Mouse (Mus musculus) hindbrain, postnatal 0 days (tissue): ENCODE data around the gene Ptms. TPM values are rescaled to one million over a fixed set of nuclear protein-coding genes. Genes with fewer than 3 reads are reported as not detected.

Source experiments
- ATAC-seq: fragments of 200-750 bp; cut with Nextera tagmentation; 2 replicates; pipeline ENCODE4 v1.8.0; 2017; ENCODE audit warnings: mild to moderate bottlenecking, moderate TSS enrichment, moderate library complexity
- DNase-seq: peaks from one replicate; pipeline ENCODE4 v3.0.0-alpha.2; 2015; ENCODE audit warnings: low spot score
- H3K27ac ChIP-seq: fragments of 300-500 bp; sonication (generic); 2 replicates; pipeline ENCODE4 v1.5.1; 2014; ENCODE audit warnings: mild to moderate bottlenecking
- H3K27me3 ChIP-seq: fragments of 300-500 bp; sonication (generic); 2 replicates; pipeline ENCODE4 v1.6.1; 2014; ENCODE audit warnings: low read length, mixed read lengths; ENCODE audit not compliant: insufficient read depth
- H3K36me3 ChIP-seq: fragments of 300-500 bp; sonication (generic); 2 replicates; pipeline ENCODE4 v1.6.1; 2014; ENCODE audit warnings: low read length, mixed read lengths; ENCODE audit not compliant: insufficient read depth
- H3K4me1 ChIP-seq: fragments of 300-500 bp; sonication (generic); 2 replicates; pipeline ENCODE4 v1.6.1; 2014; ENCODE audit warnings: antibody characterized with exemption, low read length, mixed read lengths; ENCODE audit not compliant: insufficient read depth
- H3K4me2 ChIP-seq: fragments of 300-500 bp; sonication (generic); 2 replicates; pipeline ENCODE4 v1.6.1; 2014; ENCODE audit warnings: low read depth, mild to moderate bottlenecking, low read length, moderate library complexity, mixed read lengths
- H3K4me3 ChIP-seq: fragments of 300-500 bp; sonication (generic); 2 replicates; pipeline ENCODE4 v1.5.1; 2014; ENCODE audit warnings: low read length
- H3K9ac ChIP-seq: fragments of 300-500 bp; sonication (generic); replicated peaks from 2 replicates; pipeline ENCODE4 v1.6.1; 2014; ENCODE audit warnings: mild to moderate bottlenecking, low read length, moderate library complexity, mixed read lengths
- H3K9me3 ChIP-seq: fragments of 300-500 bp; sonication (generic); 2 replicates; pipeline ENCODE4 v1.6.1; 2016; ENCODE audit warnings: low read length, mixed read lengths
- CTCF ChIP-seq: IDR thresholded peaks from 2 replicates; pipeline ENCODE4 v1.5.1; 2016; ENCODE audit warnings: antibody characterized with exemption, control low read depth, low read depth
- WGBS: fragments of 180-500 bp; shearing (Covaris S2); extraction: QIAGEN DNeasy Blood & Tissue Kit; methylation state at CpG from one replicate; pipeline ENCODE4 v1.1.7; 2014; 5-methylcytosine and 5-hydroxymethylcytosine counted together
- polyA plus RNA-seq: library from polyadenylated mRNA; unstranded; fragments of >200 nt; fragmentation: Nextera tagmentation; extraction: Ambion mirVana; gene quantifications from 2 replicates; pipeline ENCODE4 v1.2.1, GENCODE M21; 2015
- total RNA-seq: library from RNA; depleted of rRNA; stranded (reverse); fragments of >200 nt; gene quantifications from 2 replicates; pipeline ENCODE4 v1.2.3, GENCODE M21; 2014

Gene Ptms
- total and polyA plus RNA-seq, 2 experiments from 2014 or later, result 767 to 1,024 TPM

DNA sequence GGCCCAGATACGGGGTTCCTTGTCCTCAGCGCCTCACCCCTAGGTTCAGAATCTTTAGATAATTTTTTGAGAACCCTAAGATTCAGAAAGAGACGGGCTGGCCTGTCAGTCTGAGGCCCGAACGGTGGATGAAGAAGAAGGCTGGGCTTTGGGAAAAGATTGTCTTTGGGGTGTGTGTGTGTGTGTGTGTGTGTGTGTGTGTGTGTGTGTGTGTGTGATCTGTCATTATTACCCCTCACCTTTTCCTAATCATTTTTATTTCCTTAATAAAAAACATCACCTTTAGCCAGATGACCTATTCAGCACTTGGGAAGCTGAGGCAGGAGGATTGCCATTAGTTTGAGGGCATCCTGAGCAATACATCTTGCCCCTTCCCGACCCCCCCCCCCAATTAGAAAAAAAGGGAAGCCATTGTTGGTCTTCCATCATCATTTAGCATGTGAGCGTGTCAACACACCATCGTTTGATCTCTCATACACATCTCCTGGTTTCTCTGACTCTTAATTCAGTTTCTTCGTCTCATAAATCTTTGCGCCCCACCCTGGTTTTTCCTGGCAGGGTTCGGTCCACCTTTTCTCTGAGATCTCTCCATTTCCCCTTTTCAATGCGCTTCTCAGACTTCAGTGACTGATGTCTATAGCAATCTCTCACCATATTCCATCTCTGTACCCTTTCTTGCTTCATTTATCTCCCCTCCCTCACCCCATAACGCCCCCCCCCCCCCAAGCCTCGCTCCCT lies 844 bp downstream of the Ptms start:
- 12% methylated on average over 12 of the region's 14 CpGs for WGBS
- no peaks in the 10 kb centered on the region for H3K27me3 ChIP-seq
- H3K36me3 ChIP-seq, result peaks cover 4% of the 10 kb centered on the region
- peak overlapping the region; percentile 98 for H3K4me2 ChIP-seq
- H3K9ac ChIP-seq, result peak overlapping the region; percentile 100
- no peak for ATAC-seq
- no peak for DNase-seq
- H3K4me1 ChIP-seq, result peaks cover 32% of the 10 kb centered on the region
- TF ChIP-seq CTCF, result no peak
- peak overlapping the region; percentile 27 for H3K4me3 ChIP-seq
- H3K27ac ChIP-seq, result peak overlapping the region; percentile 100
- no peaks in the 10 kb centered on the region for H3K9me3 ChIP-seq

DNA sequence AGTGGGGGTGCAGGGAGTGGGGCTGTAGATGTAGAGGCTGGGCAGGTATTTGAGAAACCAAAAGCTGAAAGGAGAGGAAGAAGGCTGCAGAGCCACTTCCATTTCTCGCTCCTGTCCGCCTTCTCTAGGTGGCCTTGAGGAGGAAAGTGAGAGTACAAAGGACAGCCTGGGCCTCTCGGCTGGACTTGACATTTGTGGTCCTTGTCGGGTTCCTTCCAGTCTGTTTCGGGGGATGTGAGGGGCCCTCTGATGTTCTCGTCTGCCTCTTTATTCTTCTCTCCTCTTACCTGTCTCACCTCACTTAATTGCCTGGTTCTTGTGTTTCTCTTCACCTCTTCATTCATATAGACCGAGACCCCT lies 1.6 kb downstream of the Ptms start:
- H3K4me1 ChIP-seq, result peaks cover 32% of the 10 kb centered on the region
- WGBS, result 8% methylated on average over 7 of the region's 7 CpGs

DNA sequence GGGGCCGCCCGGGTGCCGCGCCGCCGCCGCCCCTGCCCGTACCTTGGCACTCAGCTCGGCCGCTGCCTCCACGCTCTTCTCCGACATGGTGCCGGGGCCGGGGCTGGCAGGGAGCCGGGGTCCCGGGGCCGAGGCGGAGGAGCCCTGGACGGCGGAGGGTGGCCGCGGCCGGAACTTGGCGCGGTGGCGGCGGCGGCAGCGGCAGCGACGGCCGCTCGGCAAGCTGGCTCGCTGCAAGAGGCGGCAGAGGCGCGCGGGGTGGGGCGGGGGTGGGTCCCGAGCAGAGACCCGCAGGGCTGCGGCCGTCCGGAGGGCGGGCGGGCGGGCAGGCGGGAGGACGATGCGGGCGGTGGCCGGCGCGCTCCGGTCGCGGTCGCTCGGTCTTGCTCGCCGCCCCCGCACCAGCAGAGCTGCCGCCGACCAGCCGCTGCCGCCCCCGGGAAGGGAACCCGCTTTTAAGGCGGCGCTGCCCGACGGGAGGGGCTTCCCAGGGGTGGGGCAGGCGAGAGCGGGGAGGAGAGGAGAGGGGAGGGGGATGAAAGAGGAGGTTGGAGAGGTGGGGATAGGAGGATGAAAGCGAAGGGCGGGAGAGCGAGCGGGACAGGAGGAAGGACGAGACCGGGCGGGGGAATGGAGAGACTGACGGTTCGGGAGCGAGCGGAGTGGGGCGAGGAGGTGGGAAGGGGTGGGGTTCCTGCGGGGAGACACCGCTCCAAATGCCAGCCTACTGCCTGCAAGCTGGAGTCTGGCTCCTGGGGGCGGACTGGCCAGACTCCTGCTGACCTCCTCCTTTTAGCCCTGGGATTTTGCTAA lies 2.2 kb downstream of the Ptms start:
- H3K4me2 ChIP-seq, result peak overlapping the region; percentile 98
- no peaks in the 10 kb centered on the region for H3K9me3 ChIP-seq
- H3K27ac ChIP-seq, result peak overlapping the region; percentile 100
- TF ChIP-seq CTCF, result no peak
- DNase-seq (peak; percentile 95), ATAC-seq (peak; percentile 76)
- 2% methylated on average over 42 of the region's 89 CpGs for WGBS
- peak overlapping the region; percentile 100 for H3K9ac ChIP-seq
- peaks cover 32% of the 10 kb centered on the region for H3K4me1 ChIP-seq
- no peaks in the 10 kb centered on the region for H3K27me3 ChIP-seq
- peaks cover 13% of the 10 kb centered on the region for H3K36me3 ChIP-seq
- H3K4me3 ChIP-seq, result peak overlapping the region; percentile 89

More for the DNA sequence above, 1.6 kb downstream of the Ptms start:
- 0 out of 2 replicates have a peak, but pooled peaks have one; percentile 4 for TF ChIP-seq CTCF
- Histone ChIP-seq H3K9ac (peak overlapping the region; percentile 100), H3K27me3 (no peaks in the 10 kb centered on the region), H3K4me2 (peak overlapping the region; percentile 98), H3K4me3 (peak overlapping the region; percentile 89), H3K27ac (peak overlapping the region; percentile 100), H3K9me3 (no peaks in the 10 kb centered on the region), H3K36me3 (peaks cover 11% of the 10 kb centered on the region)
- ATAC-seq (no peak), DNase-seq (no peak)

DNA sequence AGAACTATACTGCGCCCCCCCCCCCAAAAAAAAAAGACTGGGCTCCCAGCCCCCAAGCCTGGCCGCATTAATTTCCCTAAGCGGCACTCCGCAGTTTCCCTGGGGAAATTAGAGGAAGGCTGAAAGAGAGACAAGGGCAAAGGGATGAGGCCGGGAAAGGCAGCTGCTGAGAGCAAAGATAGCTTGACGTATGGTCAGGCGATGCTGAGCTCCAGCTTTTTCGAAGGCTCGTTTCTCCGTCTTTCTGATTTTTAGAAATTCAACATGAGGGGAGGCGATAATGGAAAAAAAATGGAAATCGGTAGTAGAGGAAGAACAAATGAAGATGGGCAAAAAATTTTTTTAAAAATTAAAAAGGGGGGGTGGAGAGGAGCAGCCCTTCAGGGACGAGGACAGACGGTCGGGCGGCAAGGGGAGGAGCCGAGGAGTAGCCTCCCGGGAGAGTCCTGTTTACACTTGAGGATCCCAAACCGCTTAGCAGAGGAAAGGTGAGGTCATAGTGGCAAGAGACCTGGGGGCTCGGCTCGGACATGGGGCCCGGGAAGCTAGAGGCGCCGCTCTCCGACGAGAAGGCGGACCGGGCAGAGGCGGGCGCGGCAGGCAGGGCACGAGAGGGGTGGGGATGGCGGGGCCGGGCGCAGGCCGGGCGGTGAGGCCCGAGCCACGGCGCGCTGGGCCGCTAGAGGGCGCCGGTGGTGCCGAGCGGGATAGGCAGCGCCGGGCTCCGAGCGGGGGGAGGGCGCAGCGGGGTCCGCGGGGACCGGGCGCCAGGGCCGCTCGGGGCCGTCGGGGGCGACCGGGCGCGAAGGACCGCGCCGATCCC lies 3.0 kb downstream of the Ptms start:
- DNase-seq, result peak; percentile 94
- H3K36me3 ChIP-seq, result peaks cover 13% of the 10 kb centered on the region
- ATAC-seq, result peak; percentile 56
- no peaks in the 10 kb centered on the region for H3K27me3 ChIP-seq
- peak overlapping the region; percentile 100 for H3K27ac ChIP-seq
- H3K4me3 ChIP-seq, result peak overlapping the region; percentile 89
- peaks cover 32% of the 10 kb centered on the region for H3K4me1 ChIP-seq
- peak overlapping the region; percentile 100 for H3K9ac ChIP-seq
- no peak; the same call in 1 of the 2 replicates for TF ChIP-seq CTCF
- H3K9me3 ChIP-seq, result no peaks in the 10 kb centered on the region
- WGBS, result under 1% methylated on average over 46 of the region's 67 CpGs
- peak overlapping the region; percentile 98 for H3K4me2 ChIP-seq

GRCm38 (mm10) chr6:124915942-124916694 lies 3.8 kb downstream of the Ptms start:
- H3K27ac ChIP-seq, result peak overlapping the region; percentile 100
- DNase-seq, result peak; percentile 63
- WGBS, result 1% methylated on average over 12 of the region's 12 CpGs
- 0 out of 2 replicates have a peak, but pooled peaks have one; percentile 2 for ATAC-seq
- H3K4me1 ChIP-seq, result peaks cover 32% of the 10 kb centered on the region
- H3K9ac ChIP-seq, result peak overlapping the region; percentile 100
- H3K9me3 ChIP-seq, result no peaks in the 10 kb centered on the region
- peak overlapping the region; percentile 98 for H3K4me2 ChIP-seq
- peak overlapping the region; percentile 89 for H3K4me3 ChIP-seq
- TF ChIP-seq CTCF, result no peak
- H3K27me3 ChIP-seq, result no peaks in the 10 kb centered on the region
- H3K36me3 ChIP-seq, result peaks cover 13% of the 10 kb centered on the region
